Mouse (Mus musculus) hematopoietic stem cell, adult 5-6 weeks (primary cell): ENCODE measurements at regions not wholly inside any gene's neighbourhood (a gene's known extent, or its start where the extent isn't known, plus 50 kb on each side); places are given as distances from the start of the nearest gene placed in this dataset.

Experiments
- ATAC-seq, 2 experiments: fragments of 125-278 bp in 1 of 2; replicated peaks in 1 of 2; 2 replicates each; pipeline ENCODE4 v1.8.0; 2016 to 2017; ENCODE audit warnings: inconsistent platforms in 2 of 2, mild to moderate bottlenecking in 2 of 2, moderate number of reproducible peaks in 2 of 2, low read depth in 1 of 2, moderate TSS enrichment in 1 of 2; ENCODE audit not compliant: low FRiP score in 2 of 2, poor library complexity in 2 of 2, severe bottlenecking in 2 of 2, insufficient read depth in 1 of 2, low TSS enrichment in 1 of 2

GRCm38 (mm10) chr9:27453476-27453875 is 56.9 kb downstream of the Spata19 start:
- no peak for ATAC-seq

GRCm38 (mm10) chr9:27453924-27454652 is 57.5 kb downstream of the Spata19 start:
- ATAC-seq, result no peak

DNA sequence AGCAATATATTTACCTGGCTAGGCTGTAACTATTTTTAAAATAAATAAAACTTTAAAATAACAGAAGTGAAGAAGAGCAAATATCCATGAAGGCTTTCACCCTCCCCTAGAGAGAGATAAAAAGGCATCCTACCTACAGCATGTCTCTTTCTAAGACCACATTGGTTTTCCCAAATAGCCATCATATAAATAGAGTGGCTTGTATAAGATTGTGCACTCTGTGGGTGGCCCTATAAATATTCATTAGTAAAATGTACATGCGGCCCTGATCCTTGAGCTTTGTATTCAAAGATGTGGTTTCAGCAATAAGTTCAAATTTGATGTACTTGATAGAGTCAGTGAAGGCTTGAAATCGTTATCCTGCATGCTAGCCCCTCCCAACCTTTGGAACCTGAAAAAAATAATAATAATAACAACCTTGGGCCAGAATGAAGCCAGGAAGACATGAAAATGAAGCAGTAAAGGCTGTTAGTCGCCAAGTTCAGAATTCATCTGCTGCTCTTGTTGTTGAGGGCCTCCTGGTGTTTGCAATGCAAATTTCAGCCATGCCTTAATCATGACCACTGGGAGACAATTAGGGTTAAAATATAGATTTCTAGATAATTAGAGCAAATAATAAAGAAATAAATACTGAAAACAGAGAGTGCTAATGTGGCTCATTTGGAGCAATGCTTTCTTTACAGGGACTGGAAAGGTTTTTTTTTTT is 61.9 kb downstream of the Spata19 start:
- ATAC-seq, result no peak

GRCm38 (mm10) chr9:27461029-27461428 is 64.4 kb downstream of the Spata19 start:
- no peak for ATAC-seq

DNA sequence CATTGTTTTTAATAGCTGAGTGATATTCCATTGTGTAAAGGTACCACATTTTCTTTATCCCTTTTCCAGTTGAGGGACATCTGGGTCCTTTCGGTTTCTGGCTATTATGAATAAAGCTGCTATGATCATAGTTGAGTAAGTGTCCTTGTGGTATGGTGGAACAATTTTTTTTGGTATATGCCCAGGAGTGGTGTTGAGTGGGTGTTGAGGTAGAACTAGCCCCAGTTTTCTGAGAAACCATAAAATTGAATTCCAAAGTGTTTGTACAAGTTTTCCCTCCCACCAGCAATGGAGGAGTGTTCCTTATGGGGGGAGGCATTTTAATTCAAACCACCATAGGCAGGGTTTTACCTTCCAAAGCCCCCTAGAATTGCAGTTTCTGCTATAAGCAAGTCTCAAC is 67.4 kb downstream of the Spata19 start:
- ATAC-seq, result no peak

GRCm38 (mm10) chr9:27475468-27475867 is 78.9 kb downstream of the Spata19 start:
- no peak for ATAC-seq

- no peak for ATAC-seq
Measured at GRCm38 (mm10) chr9:27476636-27477035, 80.0 kb downstream of the Spata19 start.

GRCm38 (mm10) chr9:27477079-27477687 is 80.6 kb downstream of the Spata19 start:
- ATAC-seq, result no peak

GRCm38 (mm10) chr9:27478346-27478745 is 81.7 kb downstream of the Spata19 start:
- no peak for ATAC-seq

DNA sequence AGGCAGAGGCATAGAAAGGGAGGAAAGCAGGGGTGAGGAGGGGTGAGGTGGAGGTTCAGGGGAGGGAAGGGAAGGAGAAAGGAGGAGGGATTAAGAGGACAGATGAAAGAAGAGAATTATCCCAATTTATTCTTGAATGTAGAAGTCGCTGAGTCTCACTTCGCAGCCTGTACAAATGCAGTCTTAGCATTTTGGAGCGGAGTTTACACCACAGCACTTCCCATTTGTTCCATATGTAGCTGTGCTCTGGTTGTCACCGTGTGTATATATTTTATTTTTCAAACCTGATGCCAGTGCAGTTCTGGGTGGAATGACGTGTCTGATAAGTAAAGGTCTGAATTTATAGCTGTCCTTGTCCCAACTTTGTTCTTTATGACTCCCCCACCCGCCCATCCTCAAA is 105.2 kb downstream of the Spata19 start:
- no peak for ATAC-seq

DNA sequence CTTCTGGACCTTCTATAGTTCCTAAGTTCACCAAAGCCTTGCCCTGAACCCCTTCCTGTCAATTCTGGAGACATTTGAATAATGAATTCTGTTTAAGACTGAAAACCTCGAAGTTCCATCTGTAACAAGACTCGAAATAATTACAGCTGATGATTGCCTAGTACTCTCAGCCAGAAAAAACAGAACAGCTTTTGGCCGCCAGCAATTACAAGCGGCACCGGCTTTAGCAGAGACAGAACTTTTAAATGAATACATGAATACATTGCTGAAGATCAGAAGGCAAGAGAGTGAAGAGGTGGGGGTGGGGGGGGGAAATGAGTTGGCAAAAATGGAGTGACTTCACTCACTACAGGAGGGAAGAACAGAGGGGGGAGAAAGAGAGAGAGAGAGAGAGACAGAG is 112.6 kb downstream of the Spata19 start:
- no peak for ATAC-seq

GRCm38 (mm10) chr9:27509711-27510110 is 113.1 kb downstream of the Spata19 start:
- no peak for ATAC-seq

DNA sequence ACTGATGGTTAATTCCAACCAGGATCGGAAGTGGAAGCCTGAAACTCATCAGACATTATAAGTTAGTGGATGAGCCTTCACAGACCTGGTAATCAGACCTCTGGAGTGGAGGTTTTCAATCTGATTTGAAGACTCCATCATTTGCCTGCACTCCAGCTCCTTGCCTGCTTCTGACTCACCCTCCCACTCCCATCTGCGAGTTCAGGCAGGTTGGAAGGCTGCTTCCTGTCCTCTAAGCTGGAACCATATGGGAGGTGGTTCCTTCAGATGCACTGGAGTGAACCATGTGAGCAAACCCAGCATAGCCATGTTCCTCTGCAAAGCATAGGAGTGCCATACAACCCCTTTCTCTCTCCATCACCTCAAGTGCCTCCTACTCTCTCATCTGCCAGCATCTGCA is 114.6 kb downstream of the Spata19 start:
- no peak for ATAC-seq

- no peak for ATAC-seq
Measured at GRCm38 (mm10) chr9:27515427-27516110, 119.0 kb downstream of the Spata19 start.

- ATAC-seq, result no peak
Measured at GRCm38 (mm10) chr9:27518031-27518430, 121.4 kb downstream of the Spata19 start.

- ATAC-seq, result no peak
Measured at GRCm38 (mm10) chr9:27519711-27520110, 123.1 kb downstream of the Spata19 start.

DNA sequence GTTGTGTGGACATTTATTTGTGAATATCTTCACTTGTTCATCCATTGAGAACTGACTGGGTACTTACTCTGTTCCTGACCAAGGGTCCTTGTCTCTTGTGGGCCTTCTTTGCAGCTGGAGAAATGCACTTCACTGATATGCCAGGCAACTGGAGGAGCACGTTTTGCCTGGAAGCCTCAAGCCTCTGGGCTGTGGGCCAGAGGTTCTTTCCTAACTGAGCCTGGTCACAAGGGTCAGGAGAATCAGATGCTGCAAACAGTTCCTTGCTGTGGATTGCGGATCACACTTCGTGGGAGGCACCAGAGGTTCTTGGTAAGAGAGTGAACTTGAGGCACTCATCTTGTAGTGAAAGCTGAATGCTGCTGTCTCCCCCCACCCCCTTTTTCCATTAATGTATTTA is 124.6 kb downstream of the Spata19 start:
- no peak for ATAC-seq

- no peak for ATAC-seq
Measured at GRCm38 (mm10) chr9:27526681-27527080, 130.1 kb downstream of the Spata19 start.
